Mouse (Mus musculus) heart, embryonic 13.5 days (tissue): ENCODE results near the gene Car10. TPM values are rescaled to one million over a fixed set of nuclear protein-coding genes. Genes with fewer than 3 reads are reported as not detected.

Source experiments
- ATAC-seq: fragments of 200-750 bp; cut with Nextera tagmentation; 2 replicates; pipeline ENCODE4 v1.8.0; 2017; ENCODE audit warnings: moderate TSS enrichment; ENCODE audit not compliant: insufficient number of reproducible peaks, low FRiP score, low TSS enrichment; ENCODE audit errors: extremely low read depth
- H3K27ac ChIP-seq: fragments of 300-500 bp; sonication (generic); replicated peaks from 2 replicates; pipeline ENCODE4 v1.5.1; 2015; ENCODE audit warnings: moderate library complexity, mild to moderate bottlenecking, inconsistent platforms
- H3K27me3 ChIP-seq: fragments of 300-500 bp; sonication (generic); replicated peaks from 2 replicates; pipeline ENCODE4 v1.6.1; 2015; ENCODE audit warnings: mild to moderate bottlenecking, inconsistent platforms
- H3K36me3 ChIP-seq: fragments of 300-500 bp; sonication (generic); 2 replicates; pipeline ENCODE4 v1.6.1; 2015; ENCODE audit warnings: mild to moderate bottlenecking, inconsistent platforms
- H3K4me1 ChIP-seq: fragments of 300-500 bp; sonication (generic); 2 replicates; pipeline ENCODE4 v1.6.1; 2015; ENCODE audit warnings: inconsistent platforms
- H3K4me2 ChIP-seq: fragments of 300-500 bp; sonication (generic); 2 replicates; pipeline ENCODE4 v1.6.1; 2015; ENCODE audit warnings: inconsistent platforms, mild to moderate bottlenecking, moderate library complexity
- H3K4me3 ChIP-seq: fragments of 300-500 bp; sonication (generic); 2 replicates; pipeline ENCODE4 v1.5.1; 2015; ENCODE audit warnings: moderate library complexity, mild to moderate bottlenecking, inconsistent platforms
- H3K9ac ChIP-seq: fragments of 300-500 bp; sonication (generic); 2 replicates; pipeline ENCODE4 v1.6.1; 2015; ENCODE audit warnings: inconsistent platforms, mild to moderate bottlenecking, moderate library complexity
- H3K9me3 ChIP-seq: fragments of 300-500 bp; sonication (generic); 2 replicates; pipeline ENCODE4 v1.6.1; 2016; ENCODE audit warnings: inconsistent platforms
- WGBS: fragments of 180-500 bp; shearing (Covaris S2); methylation state at CpG from one replicate; pipeline ENCODE4 v1.1.7; 2015; ENCODE audit warnings: mixed read lengths; 5-methylcytosine and 5-hydroxymethylcytosine counted together
- polyA plus RNA-seq: library from polyadenylated mRNA; unstranded; fragments of >200 nt; fragmentation: Nextera tagmentation; extraction: Ambion mirVana; gene quantifications from 2 replicates; pipeline ENCODE4 v1.2.1, GENCODE M21; 2015

Gene Car10
- polyA plus RNA-seq, 1 experiment from 2014 or later = 0.15 TPM

DNA sequence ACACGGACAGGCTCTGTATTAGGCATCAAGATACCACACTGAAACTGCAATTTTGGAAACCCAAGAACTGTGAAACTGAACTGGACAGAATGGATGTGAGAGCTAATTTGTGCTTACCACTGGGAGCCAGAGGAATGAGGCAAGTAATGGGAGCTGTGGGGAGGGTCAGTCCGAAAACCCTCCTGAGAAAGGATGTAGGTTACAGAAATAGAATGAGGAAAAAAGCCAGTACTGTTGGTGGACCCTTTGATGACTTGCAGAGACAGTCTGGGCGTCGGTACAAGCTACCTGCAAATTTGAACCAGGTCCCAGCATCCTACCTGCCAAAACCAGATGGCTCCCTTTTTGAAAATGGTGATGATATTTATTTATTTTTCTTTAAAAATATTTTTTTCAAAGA lies 545.2 kb downstream of the Car10 start:
- no peak for ATAC-seq
- WGBS = 73% methylated on average over 4 of the region's 4 CpGs
- Histone ChIP-seq H3K4me2 (no peak overlapping the region), H3K27ac (no peak overlapping the region), H3K36me3 (no peaks in the 10 kb centered on the region), H3K4me1 (peaks cover 16% of the 10 kb centered on the region), H3K4me3 (no peak overlapping the region), H3K9ac (no peak overlapping the region), H3K27me3 (no peaks in the 10 kb centered on the region; the same call in 1 of the 2 replicates), H3K9me3 (no peaks in the 10 kb centered on the region)

DNA sequence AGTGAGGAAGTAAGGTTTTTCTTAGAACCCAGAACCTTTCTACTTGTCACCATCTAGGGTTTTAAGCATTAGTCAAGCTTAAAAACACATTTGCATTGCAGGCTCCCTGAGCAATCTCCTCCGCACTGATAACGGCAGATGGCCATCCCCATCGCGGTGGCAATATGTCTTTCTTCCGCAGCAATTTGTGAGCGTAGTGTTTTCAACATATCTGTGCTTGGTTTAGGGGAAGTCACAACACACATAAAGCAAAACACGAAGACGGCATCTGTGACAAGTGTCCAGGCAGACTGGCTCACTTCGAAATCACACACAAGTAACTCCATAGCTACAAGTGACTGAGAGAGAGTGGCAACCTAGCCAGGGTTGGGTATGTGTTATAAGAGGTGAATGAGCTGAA lies 545.6 kb downstream of the Car10 start:
- Histone ChIP-seq H3K27me3 (no peaks in the 10 kb centered on the region; the same call in 1 of the 2 replicates), H3K9ac (no peak overlapping the region), H3K4me3 (no peak overlapping the region), H3K4me1 (peaks cover 16% of the 10 kb centered on the region), H3K9me3 (no peaks in the 10 kb centered on the region), H3K36me3 (no peaks in the 10 kb centered on the region), H3K27ac (no peak overlapping the region), H3K4me2 (no peak overlapping the region)
- WGBS = 82% methylated on average over 9 of the region's 9 CpGs
- ATAC-seq = no peak

- Histone ChIP-seq H3K4me2 (no peak overlapping the region), H3K4me1 (peaks cover 4% of the 10 kb centered on the region), H3K36me3 (no peaks in the 10 kb centered on the region), H3K9ac (no peak overlapping the region), H3K9me3 (peaks cover 4% of the 10 kb centered on the region; the same call in 1 of the 2 replicates), H3K4me3 (no peak overlapping the region), H3K27me3 (no peaks in the 10 kb centered on the region; the same call in 1 of the 2 replicates), H3K27ac (no peak overlapping the region)
- ATAC-seq = no peak
- WGBS = 88% methylated on average over 3 of the region's 3 CpGs
Observed at GRCm38 (mm10) chr11:93646216-93646615, 548.4 kb downstream of the Car10 start.
